Mouse (Mus musculus): ENCODE measurements at regions not wholly inside any gene's neighbourhood (a gene's known extent, or its start where the extent isn't known, plus 50 kb on each side); places are given as distances from the start of the nearest gene placed in this dataset.

DNA sequence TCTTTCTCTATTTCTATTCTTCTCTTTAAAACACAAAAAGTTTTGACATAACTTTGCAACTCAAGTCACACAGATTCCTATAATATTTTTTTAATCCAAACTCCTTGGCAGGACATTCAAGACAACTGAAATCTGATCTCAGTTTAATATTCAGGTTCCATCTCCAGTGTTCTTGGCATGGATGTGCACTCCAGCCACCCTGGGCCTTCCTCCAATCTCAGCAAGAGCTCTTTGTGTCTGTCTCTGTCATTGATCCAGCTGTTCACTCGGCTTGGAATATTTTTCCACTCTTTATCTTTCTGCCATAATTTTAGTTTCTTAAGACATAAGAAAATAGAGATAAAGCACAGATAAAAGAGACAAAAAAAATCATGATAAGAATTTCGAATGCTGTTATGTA, 451.1 kb upstream of the Cntn3 start:
- TF ChIP-seq POLR2A (IDR thresholded peaks at IDR 0.05; ENCODE audit: low read depth, low read length) (no peak), CTCF (IDR thresholded peaks at IDR 0.05; ENCODE audit: extremely low read depth, insufficient read length, insufficient replicate concordance, low read depth, low read length) (no peak)
